Comparison of ENCODE assay signal across 27 mouse cellular contexts in genomic region chr6:88966501-88966900, GRCm38 (mm10).
DNase-seq lines count a peak whose midpoint lies in the region; ATAC-seq and TF ChIP-seq lines count a peak whose summit lies in the region.
"Had no signal": no experiment of that assay in that cellular context is flagged by ENCODE, and none has a peak within 500 bp of the region (broad histone marks: within the 10 kb centered on the region; RNA-seq: fewer than 3 reads in every experiment).

No protein-coding gene starts in this region.

- H3K9ac ChIP-seq in hindbrain, embryonic 14.5 days = 0 out of 2 replicates have a peak overlapping the region, but pooled peaks have one; percentile 4
- no peak overlapping the region for H3K9ac ChIP-seq in hindbrain, embryonic 12.5 days
- no peak overlapping the region for H3K9ac ChIP-seq in midbrain, embryonic 12.5 days (replicated peaks)
- no peak overlapping the region for H3K9ac ChIP-seq in midbrain, postnatal 0 days (replicated peaks; ENCODE audit: low read length, poor library complexity, severe bottlenecking)
- no peak overlapping the region for H3K9ac ChIP-seq in midbrain, embryonic 16.5 days (ENCODE audit: low read depth, low read length)
- H3K9ac ChIP-seq: heart, embryonic 13.5 days; intestine, embryonic 15.5 days; limb, embryonic 15.5 days; liver, embryonic 14.5 days had no signal

- 87% methylated on average over 4 of the region's 4 CpGs for WGBS in hindbrain, embryonic 14.5 days
- 82% methylated on average over 4 of the region's 4 CpGs for WGBS in hindbrain, embryonic 12.5 days
- 83% methylated on average over 4 of the region's 4 CpGs for WGBS in midbrain, embryonic 12.5 days
- 82% methylated on average over 4 of the region's 4 CpGs for WGBS in midbrain, postnatal 0 days
- WGBS in midbrain, embryonic 16.5 days = 77% methylated on average over 4 of the region's 4 CpGs

- H3K4me2 ChIP-seq in hindbrain, embryonic 14.5 days (replicated peaks) = no peak overlapping the region
- no peak overlapping the region for H3K4me2 ChIP-seq in hindbrain, embryonic 12.5 days (replicated peaks)
- no peak overlapping the region for H3K4me2 ChIP-seq in midbrain, embryonic 12.5 days (replicated peaks)
- no peak overlapping the region for H3K4me2 ChIP-seq in midbrain, postnatal 0 days (ENCODE audit: low read depth, low read length, poor library complexity, severe bottlenecking)
- H3K4me2 ChIP-seq in midbrain, embryonic 16.5 days (ENCODE audit: low read length) = no peak overlapping the region
- H3K4me2 ChIP-seq: heart, embryonic 13.5 days; intestine, embryonic 15.5 days; limb, embryonic 15.5 days; neural tube, embryonic 12.5 days had no signal

- DNase-seq in adrenal gland, postnatal 14 days = peak; percentile 33
- no peak for DNase-seq in adrenal gland, adult 2 months
- DNase-seq in hindbrain, embryonic 14.5 days (ENCODE audit: low spot score) = no peak
- no peak for DNase-seq in midbrain, postnatal 0 days (ENCODE audit: low spot score)
- DNase-seq in gastrocnemius, postnatal 36 days = no peak
- DNase-seq: cerebellum, adult 9-10 months; cerebellum, postnatal 36 days; heart, postnatal 10 days; kidney, adult 9 months; kidney, postnatal 14 days; left cerebral cortex, postnatal 4 days; lung, adult 2 months; lung, postnatal 10 days; right cerebral cortex, postnatal 4 days; thymus, adult 18-20 months; thymus, postnatal 25 days had no signal

- no peak for ATAC-seq in hindbrain, embryonic 14.5 days (ENCODE audit: low FRiP score)
- ATAC-seq in hindbrain, embryonic 12.5 days (ENCODE audit: low FRiP score) = no peak
- ATAC-seq in midbrain, embryonic 12.5 days (ENCODE audit: low FRiP score, low read depth) = no peak
- no peak for ATAC-seq in midbrain, postnatal 0 days (ENCODE audit: low FRiP score)
- no peak for ATAC-seq in midbrain, embryonic 16.5 days
- ATAC-seq: intestine, embryonic 15.5 days had no signal

- TF ChIP-seq CTCF in midbrain, postnatal 0 days (IDR thresholded peaks at IDR 0.05) = no peak

- H3K36me3 ChIP-seq in hindbrain, embryonic 14.5 days (replicated peaks; ENCODE audit: control insufficient read depth, insufficient read depth) = no peaks in the 10 kb centered on the region
- no peaks in the 10 kb centered on the region for H3K36me3 ChIP-seq in hindbrain, embryonic 12.5 days
- no peaks in the 10 kb centered on the region for H3K36me3 ChIP-seq in midbrain, embryonic 12.5 days
- H3K36me3 ChIP-seq in midbrain, postnatal 0 days (ENCODE audit: insufficient read depth, low read length) = no peaks in the 10 kb centered on the region
- H3K36me3 ChIP-seq in midbrain, embryonic 16.5 days (ENCODE audit: control insufficient read depth, insufficient read depth, low read length) = no peaks in the 10 kb centered on the region
- H3K36me3 ChIP-seq: heart, embryonic 13.5 days; intestine, embryonic 15.5 days; limb, embryonic 15.5 days; neural tube, embryonic 12.5 days had no signal

- H3K27ac ChIP-seq in hindbrain, embryonic 14.5 days = peak overlapping the region; percentile 50
- no peak overlapping the region for H3K27ac ChIP-seq in hindbrain, embryonic 12.5 days
- peak overlapping the region; percentile 56 for H3K27ac ChIP-seq in midbrain, embryonic 12.5 days (replicated peaks)
- H3K27ac ChIP-seq in midbrain, postnatal 0 days (ENCODE audit: low read depth, low read length) = no peak overlapping the region
- peak overlapping the region; percentile 12; the same call in 1 of the 2 replicates for H3K27ac ChIP-seq in midbrain, embryonic 16.5 days (ENCODE audit: low read length)
- H3K27ac ChIP-seq: heart, embryonic 13.5 days; intestine, embryonic 15.5 days; limb, embryonic 15.5 days; liver, embryonic 14.5 days; macrophage; neural tube, embryonic 12.5 days; stomach, postnatal 0 days had no signal

- no peaks in the 10 kb centered on the region for H3K27me3 ChIP-seq in hindbrain, embryonic 14.5 days (ENCODE audit: control insufficient read depth, insufficient read depth, low read length)
- no peaks in the 10 kb centered on the region for H3K27me3 ChIP-seq in hindbrain, embryonic 12.5 days
- H3K27me3 ChIP-seq in midbrain, embryonic 12.5 days = no peaks in the 10 kb centered on the region; the same call in 1 of the 2 replicates
- H3K27me3 ChIP-seq in midbrain, postnatal 0 days (ENCODE audit: insufficient read depth, low read length) = no peaks in the 10 kb centered on the region
- no peaks in the 10 kb centered on the region for H3K27me3 ChIP-seq in midbrain, embryonic 16.5 days (ENCODE audit: control insufficient read depth, insufficient read depth, low read depth, low read length)
- H3K27me3 ChIP-seq: heart, embryonic 13.5 days; intestine, embryonic 15.5 days; limb, embryonic 15.5 days; neural tube, embryonic 12.5 days had no signal

- peaks cover 30% of the 10 kb centered on the region for H3K4me1 ChIP-seq in hindbrain, embryonic 14.5 days (replicated peaks; ENCODE audit: control insufficient read depth, insufficient read depth, low read length)
- peaks cover 55% of the 10 kb centered on the region for H3K4me1 ChIP-seq in hindbrain, embryonic 12.5 days
- peaks cover 47% of the 10 kb centered on the region for H3K4me1 ChIP-seq in midbrain, embryonic 12.5 days
- peaks cover 8% of the 10 kb centered on the region; the same call in 1 of the 2 replicates for H3K4me1 ChIP-seq in midbrain, postnatal 0 days (ENCODE audit: insufficient read depth, low read length)
- peaks cover 25% of the 10 kb centered on the region for H3K4me1 ChIP-seq in midbrain, embryonic 16.5 days (ENCODE audit: control insufficient read depth, insufficient read depth, low read length)
- H3K4me1 ChIP-seq: intestine, embryonic 15.5 days; limb, embryonic 15.5 days had no signal

- no peaks in the 10 kb centered on the region for H3K9me3 ChIP-seq in hindbrain, embryonic 14.5 days (ENCODE audit: control insufficient read depth, low read length)
- H3K9me3 ChIP-seq in hindbrain, embryonic 12.5 days (replicated peaks) = no peaks in the 10 kb centered on the region
- H3K9me3 ChIP-seq in midbrain, embryonic 12.5 days = no peaks in the 10 kb centered on the region
- H3K9me3 ChIP-seq in midbrain, postnatal 0 days (ENCODE audit: low read length) = no peaks in the 10 kb centered on the region
- no peaks in the 10 kb centered on the region for H3K9me3 ChIP-seq in midbrain, embryonic 16.5 days (replicated peaks; ENCODE audit: control insufficient read depth, low read length, poor library complexity, severe bottlenecking)
- H3K9me3 ChIP-seq: heart, embryonic 13.5 days; intestine, embryonic 15.5 days; limb, embryonic 15.5 days; neural tube, embryonic 12.5 days had no signal

- intact Hi-C loops in gastrocnemius, postnatal 36 days (cut with DNase I) = no loop called here

- H3K4me3 ChIP-seq in hindbrain, embryonic 14.5 days (replicated peaks; ENCODE audit: low read length) = no peak overlapping the region
- no peak overlapping the region for H3K4me3 ChIP-seq in hindbrain, embryonic 12.5 days
- no peak overlapping the region for H3K4me3 ChIP-seq in midbrain, embryonic 12.5 days
- H3K4me3 ChIP-seq in midbrain, postnatal 0 days (ENCODE audit: low read depth, low read length) = no peak overlapping the region
- H3K4me3 ChIP-seq in midbrain, embryonic 16.5 days (ENCODE audit: low read depth, low read length) = no peak overlapping the region
- H3K4me3 ChIP-seq: heart, embryonic 13.5 days; intestine, embryonic 15.5 days; limb, embryonic 15.5 days; myocyte; neural tube, embryonic 12.5 days had no signal

Comparison
In these comparisons a context has a peak if more than half of its experiments do, and no peak if none do; other contexts are left out.
1. H3K27ac ChIP-seq: peak in hindbrain, embryonic 14.5 days (single experiment), midbrain, embryonic 12.5 days (single experiment) and midbrain, embryonic 16.5 days (single experiment); none in hindbrain, embryonic 12.5 days (single experiment) and midbrain, postnatal 0 days (single experiment).